Mouse (Mus musculus): ENCODE measurements around the gene Ccdc144b.
A peak's percentile ranks its signal among the peaks of the same experiment; 100 is the strongest.

Gene Ccdc144b

GRCm38 (mm10) chr3:36053447-36053846, at the start of gene Ccdc144b:
TSS of gene Ccdc144b (minus strand) at chr3:36053547.
- DNase-seq, result no peak

- no peak for DNase-seq
Measured at GRCm38 (mm10) chr3:36095371-36095770, 42.0 kb upstream of the Ccdc144b start.

GRCm38 (mm10) chr3:36087591-36087990, 34.2 kb upstream of the Ccdc144b start:
- no peak for DNase-seq

- no peak for DNase-seq
Measured at GRCm38 (mm10) chr3:36085394-36085793, 32.0 kb upstream of the Ccdc144b start.

GRCm38 (mm10) chr3:36083381-36083780, 30.0 kb upstream of the Ccdc144b start:
- DNase-seq, result no peak

GRCm38 (mm10) chr3:36082843-36083242, 29.5 kb upstream of the Ccdc144b start:
- no peak for DNase-seq

GRCm38 (mm10) chr3:36080741-36081140, 27.4 kb upstream of the Ccdc144b start:
- DNase-seq, result no peak

- DNase-seq, result no peak
Measured at GRCm38 (mm10) chr3:36079886-36080285, 26.5 kb upstream of the Ccdc144b start.

GRCm38 (mm10) chr3:36077386-36077785, 24.0 kb upstream of the Ccdc144b start:
- no peak for DNase-seq

- no peak for DNase-seq
Measured at GRCm38 (mm10) chr3:36075466-36075865, 22.1 kb upstream of the Ccdc144b start.

- no peak for DNase-seq
Measured at GRCm38 (mm10) chr3:36074231-36074630, 20.9 kb upstream of the Ccdc144b start.

GRCm38 (mm10) chr3:36071047-36071446, 17.7 kb upstream of the Ccdc144b start:
- DNase-seq, result no peak

- DNase-seq, result no peak
Measured at GRCm38 (mm10) chr3:36070436-36070835, 17.1 kb upstream of the Ccdc144b start.

- DNase-seq, result no peak
Measured at GRCm38 (mm10) chr3:36067731-36068130, 14.4 kb upstream of the Ccdc144b start.

GRCm38 (mm10) chr3:36065843-36066651, 12.7 kb upstream of the Ccdc144b start, which contains the start of gene Acad9:
TSS of gene Acad9 (plus strand) at chr3:36065979.
- DNase-seq, result peak; percentile 97

GRCm38 (mm10) chr3:36065166-36065565, 11.8 kb upstream of the Ccdc144b start:
- DNase-seq, result no peak

- DNase-seq, result no peak
Measured at GRCm38 (mm10) chr3:36064592-36065061, 11.3 kb upstream of the Ccdc144b start.

GRCm38 (mm10) chr3:36060096-36060850, 6.9 kb upstream of the Ccdc144b start:
- peak; percentile 76 for DNase-seq

- DNase-seq, result no peak
Measured at GRCm38 (mm10) chr3:36049106-36049505, 4.2 kb downstream of the Ccdc144b start.

GRCm38 (mm10) chr3:36045086-36045485, 8.3 kb downstream of the Ccdc144b start:
- DNase-seq, result no peak

- no peak for DNase-seq
Measured at GRCm38 (mm10) chr3:36044520-36044919, 8.8 kb downstream of the Ccdc144b start.

GRCm38 (mm10) chr3:36031740-36032510, 21.4 kb downstream of the Ccdc144b start:
- DNase-seq, result no peak

GRCm38 (mm10) chr3:36029993-36030392, 23.4 kb downstream of the Ccdc144b start:
- DNase-seq, result no peak
